Mouse (Mus musculus) testis, postnatal 14 days (tissue): ENCODE measurements at regions not wholly inside any gene's neighbourhood (a gene's known extent, or its start where the extent isn't known, plus 50 kb on each side); places are given as distances from the start of the nearest gene placed in this dataset.

ENCODE experiments used
- DNase-seq: peaks from one replicate; pipeline ENCODE4 v3.0.0; 2021; ENCODE audit warnings: low spot score

GRCm38 (mm10) chr7:136176373-136176772 lies 460.2 kb upstream of the Mki67 start:
- DNase-seq: no peak

- DNase-seq: no peak
Measured at GRCm38 (mm10) chr7:136180996-136181395, 464.8 kb upstream of the Mki67 start.

- no peak for DNase-seq
Measured at GRCm38 (mm10) chr7:136182101-136182500, 465.9 kb upstream of the Mki67 start.

- no peak for DNase-seq
Measured at GRCm38 (mm10) chr7:136196424-136197160, 480.4 kb upstream of the Mki67 start.

GRCm38 (mm10) chr7:136208879-136209278 lies 492.7 kb upstream of the Mki67 start:
- DNase-seq: no peak

GRCm38 (mm10) chr7:136209299-136210171 lies 493.4 kb upstream of the Mki67 start:
- DNase-seq: peak; percentile 21

- peak; percentile 35 for DNase-seq
Measured at GRCm38 (mm10) chr7:136212492-136212891, 496.3 kb upstream of the Mki67 start.

GRCm38 (mm10) chr7:136213057-136213961 lies 497.1 kb upstream of the Mki67 start:
- DNase-seq: no peak

- no peak for DNase-seq
Measured at GRCm38 (mm10) chr7:136213962-136214308, 497.8 kb upstream of the Mki67 start.

GRCm38 (mm10) chr7:136214415-136214814 lies 498.3 kb upstream of the Mki67 start:
- DNase-seq: no peak

- DNase-seq: no peak
Measured at GRCm38 (mm10) chr7:136216734-136217133, 500.6 kb upstream of the Mki67 start.

- DNase-seq: no peak
Measured at GRCm38 (mm10) chr7:136219564-136220244, 503.5 kb upstream of the Mki67 start.

GRCm38 (mm10) chr7:136220245-136221167 lies 504.3 kb upstream of the Mki67 start:
- no peak for DNase-seq

GRCm38 (mm10) chr7:136221620-136222019 lies 505.5 kb upstream of the Mki67 start:
- no peak for DNase-seq

GRCm38 (mm10) chr7:136226031-136226430 lies 509.9 kb upstream of the Mki67 start:
- peak; percentile 28 for DNase-seq

GRCm38 (mm10) chr7:136228331-136228730 lies 512.2 kb upstream of the Mki67 start:
- DNase-seq: no peak

GRCm38 (mm10) chr7:136229592-136229991 lies 513.4 kb upstream of the Mki67 start:
- no peak for DNase-seq

GRCm38 (mm10) chr7:136232177-136232576 lies 516.0 kb upstream of the Mki67 start:
- DNase-seq: no peak

- DNase-seq: no peak
Measured at GRCm38 (mm10) chr7:136235563-136235962, 519.4 kb upstream of the Mki67 start.

- no peak for DNase-seq
Measured at GRCm38 (mm10) chr7:136236391-136236790, 520.2 kb upstream of the Mki67 start.

GRCm38 (mm10) chr7:136265691-136266090 lies 549.5 kb upstream of the Mki67 start:
- DNase-seq: no peak
